Mouse (Mus musculus): ENCODE measurements around the gene Thra. TPM values are rescaled to one million over a fixed set of nuclear protein-coding genes. Genes with fewer than 3 reads are reported as not detected.

Thra gene
- polyA plus RNA-seq, 1 experiment from 2014 or later, result 32.0 TPM

DNA sequence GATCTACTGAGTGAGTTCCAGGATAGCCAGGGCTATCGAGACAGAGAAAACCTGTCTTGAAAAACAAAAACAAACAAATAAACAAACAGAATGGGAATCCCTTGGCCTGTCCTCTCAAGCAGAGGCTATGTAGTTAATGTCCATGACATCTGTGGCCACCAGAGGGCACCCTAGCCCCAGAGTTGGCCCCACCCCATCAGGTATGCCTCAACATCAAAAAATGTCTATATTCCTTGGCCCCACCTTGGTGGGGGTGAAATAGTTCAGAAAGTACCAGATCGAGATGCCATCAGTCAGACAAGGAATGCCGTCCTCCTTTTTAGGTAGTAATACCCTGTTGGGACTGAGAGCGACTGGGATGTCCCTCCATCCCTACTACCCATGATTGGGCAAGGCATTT lies 40.5 kb upstream of the Thra start:
- Histone ChIP-seq H3K4me2 (ENCODE audit: low read depth) (no peak overlapping the region), H3K4me1 (ENCODE audit: control insufficient read depth, insufficient read depth, low read length) (no peaks in the 10 kb centered on the region), H3K4me3 (ENCODE audit: low read depth, low read length) (no peak overlapping the region), H3K27ac (ENCODE audit: low read depth, low read length) (no peak overlapping the region), H3K9ac (ENCODE audit: low read length) (no peak overlapping the region), H3K36me3 (ENCODE audit: control insufficient read depth, insufficient read depth, low read length) (peaks cover 2% of the 10 kb centered on the region), H3K27me3 (ENCODE audit: control insufficient read depth, insufficient read depth, low read length) (no peaks in the 10 kb centered on the region), H3K9me3 (ENCODE audit: control insufficient read depth, low read length) (no peaks in the 10 kb centered on the region)
- ATAC-seq (ENCODE audit: insufficient read depth, low FRiP score, low TSS enrichment) (no peak), DNase-seq (ENCODE audit: low spot score) (peak; percentile 66)
- 41% methylated on average over 4 of the region's 4 CpGs for WGBS

DNA sequence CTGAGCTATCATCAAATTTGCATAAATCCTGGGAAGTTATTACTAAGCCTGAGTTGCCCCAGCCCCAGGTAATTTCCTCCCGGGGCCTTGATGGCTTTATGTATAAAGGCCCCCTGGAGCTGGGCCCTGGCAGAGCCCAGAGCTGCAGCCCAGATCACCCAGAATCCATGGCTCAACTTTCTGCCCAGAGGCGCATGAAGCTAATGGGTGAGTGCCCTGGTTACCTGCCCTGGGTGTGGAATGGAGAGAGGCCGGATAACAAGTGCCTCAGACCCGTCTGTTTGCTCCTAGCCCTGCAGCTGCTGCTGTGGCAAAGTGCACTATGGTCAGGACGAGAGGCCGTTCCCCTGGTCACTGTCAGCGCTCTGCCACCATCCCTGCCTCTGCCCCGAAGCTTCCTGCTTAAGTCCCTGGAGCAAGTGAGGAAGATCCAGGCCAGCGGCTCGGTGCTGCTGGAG lies 39.2 kb upstream of the Thra start, which contains the start of gene Csf3:
Csf3 (plus strand) TSS at position 51 of the 458 bp plus-strand sequence.
- 35% methylated on average over 10 of the region's 10 CpGs for WGBS
- Histone ChIP-seq H3K4me2 (ENCODE audit: low read depth) (no peak within 1 kb of the TSS), H3K9ac (ENCODE audit: low read length) (no peak within 1 kb of the TSS), H3K4me1 (ENCODE audit: control insufficient read depth, insufficient read depth, low read length) (no peaks in the 10 kb centered on the region), H3K36me3 (ENCODE audit: control insufficient read depth, insufficient read depth, low read length) (no peaks in the 10 kb centered on the region; the same call in none of the 2 replicates), H3K4me3 (ENCODE audit: low read depth, low read length) (no peak within 1 kb of the TSS), H3K9me3 (ENCODE audit: control insufficient read depth, low read length) (no peaks in the 10 kb centered on the region), H3K27me3 (ENCODE audit: control insufficient read depth, insufficient read depth, low read length) (no peaks in the 10 kb centered on the region), H3K27ac (ENCODE audit: low read depth, low read length) (no peak within 1 kb of the TSS)
- DNase-seq (ENCODE audit: low spot score) (no peak), ATAC-seq (ENCODE audit: insufficient read depth, low FRiP score, low TSS enrichment) (no peak)

DNA sequence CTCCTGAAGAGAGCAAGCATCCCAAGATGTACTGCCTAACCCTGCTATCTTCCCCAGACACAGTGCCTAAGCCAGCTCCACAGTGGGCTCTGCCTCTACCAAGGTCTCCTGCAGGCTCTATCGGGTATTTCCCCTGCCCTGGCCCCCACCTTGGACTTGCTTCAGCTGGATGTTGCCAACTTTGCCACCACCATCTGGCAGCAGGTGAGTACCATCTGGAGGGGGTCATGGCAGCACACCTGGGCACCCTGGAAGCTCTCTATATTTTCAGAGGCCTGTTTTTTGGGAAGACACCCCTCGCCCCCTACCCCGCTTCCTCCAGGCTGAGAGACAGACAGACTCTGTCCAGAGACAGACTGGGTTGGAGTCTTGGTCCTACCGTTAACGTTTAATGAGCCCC lies 38.1 kb upstream of the Thra start:
- H3K4me2 ChIP-seq (ENCODE audit: low read depth), result no peak overlapping the region
- peaks cover 4% of the 10 kb centered on the region for H3K36me3 ChIP-seq (ENCODE audit: control insufficient read depth, insufficient read depth, low read length)
- ATAC-seq (ENCODE audit: insufficient read depth, low FRiP score, low TSS enrichment) (no peak), DNase-seq (ENCODE audit: low spot score) (no peak)
- H3K4me1 ChIP-seq (ENCODE audit: control insufficient read depth, insufficient read depth, low read length), result no peaks in the 10 kb centered on the region
- H3K4me3 ChIP-seq (ENCODE audit: low read depth, low read length), result no peak overlapping the region
- 68% methylated on average over 5 of the region's 5 CpGs for WGBS
- H3K27me3 ChIP-seq (ENCODE audit: control insufficient read depth, insufficient read depth, low read length), result no peaks in the 10 kb centered on the region
- H3K9me3 ChIP-seq (ENCODE audit: control insufficient read depth, low read length), result no peaks in the 10 kb centered on the region
- no peak overlapping the region for H3K9ac ChIP-seq (ENCODE audit: low read length)
- H3K27ac ChIP-seq (ENCODE audit: low read depth, low read length), result no peak overlapping the region

DNA sequence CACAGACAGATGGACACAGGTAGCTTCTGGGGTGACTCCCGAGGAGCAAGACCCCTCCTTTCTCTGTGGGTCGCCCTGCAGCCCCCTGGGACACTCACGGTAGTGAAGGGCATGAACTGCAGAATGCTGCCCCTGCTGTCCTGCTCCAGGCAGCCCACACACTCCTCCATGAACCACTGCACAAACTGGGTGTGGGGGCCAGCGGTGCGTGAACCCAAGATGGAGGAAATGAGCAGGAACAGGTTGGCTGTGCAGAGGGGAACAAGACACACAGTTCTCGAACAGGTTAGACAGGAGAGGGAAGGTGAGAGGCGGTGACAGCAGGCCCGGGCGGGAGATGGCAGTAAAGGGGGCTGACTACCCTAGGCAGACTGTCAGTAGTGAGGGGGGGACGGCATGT lies 35.4 kb upstream of the Thra start:
- WGBS, result 89% methylated on average over 10 of the region's 10 CpGs
- H3K9ac ChIP-seq (ENCODE audit: low read length), result no peak overlapping the region
- DNase-seq (ENCODE audit: low spot score) (no peak), ATAC-seq (ENCODE audit: insufficient read depth, low FRiP score, low TSS enrichment) (no peak)
- no peak overlapping the region for H3K27ac ChIP-seq (ENCODE audit: low read depth, low read length)
- H3K4me1 ChIP-seq (ENCODE audit: control insufficient read depth, insufficient read depth, low read length), result no peaks in the 10 kb centered on the region
- H3K4me2 ChIP-seq (ENCODE audit: low read depth), result no peak overlapping the region
- peaks cover 7% of the 10 kb centered on the region for H3K36me3 ChIP-seq (ENCODE audit: control insufficient read depth, insufficient read depth, low read length)
- H3K9me3 ChIP-seq (ENCODE audit: control insufficient read depth, low read length), result no peaks in the 10 kb centered on the region
- H3K4me3 ChIP-seq (ENCODE audit: low read depth, low read length), result no peak overlapping the region
- H3K27me3 ChIP-seq (ENCODE audit: control insufficient read depth, insufficient read depth, low read length), result no peaks in the 10 kb centered on the region

DNA sequence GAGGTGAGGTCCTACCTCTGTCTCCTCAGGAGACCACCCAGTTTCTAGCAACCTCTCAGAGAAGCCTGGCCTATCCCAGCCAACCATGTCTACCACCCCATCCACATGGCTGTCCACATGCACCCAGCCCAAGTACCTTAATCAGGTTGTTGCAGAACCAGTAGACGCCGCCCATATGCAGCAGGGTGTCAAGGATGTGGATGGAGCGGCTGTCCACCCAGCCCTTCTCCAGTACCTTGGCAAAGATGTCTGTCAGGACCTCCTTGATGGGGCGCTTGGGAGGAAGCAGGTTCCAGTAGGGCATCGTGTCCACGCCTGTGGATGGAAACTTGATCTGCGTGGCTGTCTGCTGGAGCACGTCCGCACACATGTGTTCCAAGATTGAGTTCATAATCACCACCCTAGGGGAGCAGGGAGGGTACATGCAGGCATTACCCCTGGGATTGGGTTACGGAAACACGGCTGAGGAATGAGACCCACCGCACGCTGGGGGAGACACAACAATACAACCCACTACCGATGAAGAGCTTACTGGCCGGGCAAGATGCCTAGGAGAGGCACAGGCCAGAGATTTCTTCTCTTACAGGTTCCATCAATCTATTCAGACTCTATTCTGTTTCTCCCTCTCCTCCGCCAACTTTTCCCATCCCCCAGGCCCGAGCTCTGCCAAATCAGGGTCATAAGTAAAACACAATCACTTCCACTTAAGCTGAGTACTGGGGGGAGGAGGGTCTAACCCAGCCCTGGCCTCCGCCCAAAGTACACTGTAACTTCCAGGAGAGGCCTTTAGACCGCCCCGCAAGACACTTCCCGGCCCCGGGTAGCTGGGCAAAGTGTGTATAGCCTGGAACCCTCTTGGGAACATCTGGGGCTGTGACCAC lies 32.8 kb upstream of the Thra start:
- 91% methylated on average over 22 of the region's 22 CpGs for WGBS
- DNase-seq (ENCODE audit: low spot score), result no peak

DNA sequence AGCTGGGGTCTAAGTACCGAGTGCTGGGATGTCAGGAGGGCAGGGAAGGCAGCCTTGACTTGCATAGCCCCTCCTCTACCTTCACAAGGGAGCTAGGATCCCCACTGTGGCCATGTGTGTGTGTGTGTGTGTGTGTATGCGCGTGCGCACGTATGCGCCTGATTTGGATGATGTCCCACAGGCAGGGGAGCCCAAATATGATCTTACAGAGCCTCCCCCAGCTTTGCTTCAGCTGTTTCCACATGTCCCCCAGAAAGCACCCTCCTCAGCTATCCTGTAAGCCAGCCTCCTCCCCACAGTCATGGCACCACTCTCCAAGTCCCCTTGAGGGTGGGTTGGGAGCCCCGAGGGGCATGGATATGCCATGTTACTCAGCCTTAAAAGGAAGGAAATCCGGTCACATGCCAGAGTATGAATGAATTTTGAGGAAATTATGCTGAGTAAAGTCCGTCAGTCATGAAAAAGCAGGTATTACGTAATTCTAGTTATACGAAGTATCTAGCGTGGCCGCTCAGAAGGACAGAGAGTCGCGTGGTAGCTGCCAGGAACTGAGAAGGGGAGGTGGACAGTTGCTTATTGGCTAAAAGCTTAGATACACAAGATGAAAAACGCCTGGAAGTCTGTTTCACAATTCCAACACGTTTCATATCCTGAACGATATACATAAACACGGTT lies 32.0 kb upstream of the Thra start:
- Histone ChIP-seq H3K9me3 (ENCODE audit: control insufficient read depth, low read length) (no peaks in the 10 kb centered on the region), H3K27ac (ENCODE audit: low read depth, low read length) (no peak overlapping the region), H3K4me3 (ENCODE audit: low read depth, low read length) (no peak overlapping the region), H3K4me1 (ENCODE audit: control insufficient read depth, insufficient read depth, low read length) (no peaks in the 10 kb centered on the region), H3K36me3 (ENCODE audit: control insufficient read depth, insufficient read depth, low read length) (peaks cover 11% of the 10 kb centered on the region), H3K27me3 (ENCODE audit: control insufficient read depth, insufficient read depth, low read length) (no peaks in the 10 kb centered on the region), H3K4me2 (ENCODE audit: low read depth) (no peak overlapping the region), H3K9ac (ENCODE audit: low read length) (no peak overlapping the region)
- ATAC-seq (ENCODE audit: insufficient read depth, low FRiP score, low TSS enrichment), result no peak
- DNase-seq (ENCODE audit: low spot score), result no peak
- WGBS, result 91% methylated on average over 19 of the region's 19 CpGs

More for the DNA sequence above, 32.8 kb upstream of the Thra start:
- Histone ChIP-seq H3K9me3 (ENCODE audit: control insufficient read depth, low read length) (no peaks in the 10 kb centered on the region), H3K9ac (ENCODE audit: low read length) (no peak overlapping the region), H3K36me3 (ENCODE audit: control insufficient read depth, insufficient read depth, low read length) (peaks cover 8% of the 10 kb centered on the region), H3K4me1 (ENCODE audit: control insufficient read depth, insufficient read depth, low read length) (no peaks in the 10 kb centered on the region), H3K4me2 (ENCODE audit: low read depth) (no peak overlapping the region), H3K27ac (ENCODE audit: low read depth, low read length) (no peak overlapping the region), H3K27me3 (ENCODE audit: control insufficient read depth, insufficient read depth, low read length) (no peaks in the 10 kb centered on the region), H3K4me3 (ENCODE audit: low read depth, low read length) (no peak overlapping the region)
- ATAC-seq (ENCODE audit: insufficient read depth, low FRiP score, low TSS enrichment), result no peak

DNA sequence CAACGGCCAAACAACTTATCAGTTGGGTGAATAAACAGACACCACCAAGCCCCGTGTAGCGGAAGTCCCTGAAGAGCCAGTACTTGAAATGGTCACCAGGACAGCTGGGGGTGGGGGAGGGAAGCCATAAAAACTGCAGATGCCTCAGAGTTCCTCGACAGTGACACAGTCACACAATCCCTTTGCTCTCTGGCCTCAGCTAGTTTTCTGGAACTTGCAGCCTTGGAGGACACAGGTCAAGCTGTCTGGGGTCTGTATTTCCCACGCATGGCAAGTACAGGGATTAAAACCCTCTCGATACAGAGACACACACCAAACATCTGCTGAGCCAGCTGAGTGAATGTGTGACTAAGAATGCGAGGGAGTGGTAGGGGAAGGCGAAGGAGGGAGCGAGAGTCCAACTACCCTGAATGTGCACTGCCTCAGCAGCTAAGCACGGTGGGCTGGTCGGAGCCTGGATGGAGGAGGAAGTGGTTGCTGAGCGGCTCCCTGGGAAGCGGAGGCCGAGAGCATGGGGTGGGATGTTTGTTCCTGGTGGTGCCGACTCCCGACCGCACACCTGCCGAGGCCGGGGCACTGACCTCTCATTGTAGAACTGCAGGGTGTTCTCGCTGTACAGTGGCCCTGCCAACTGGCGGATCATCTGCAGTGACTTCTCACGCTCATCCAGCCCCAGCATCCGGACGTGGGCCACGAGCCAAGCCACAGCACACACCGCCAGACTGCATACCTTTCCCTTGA lies 31.3 kb upstream of the Thra start:
- Histone ChIP-seq H3K9me3 (ENCODE audit: control insufficient read depth, low read length) (no peaks in the 10 kb centered on the region), H3K9ac (ENCODE audit: low read length) (no peak overlapping the region), H3K36me3 (ENCODE audit: control insufficient read depth, insufficient read depth, low read length) (peaks cover 18% of the 10 kb centered on the region), H3K4me2 (ENCODE audit: low read depth) (no peak overlapping the region), H3K27ac (ENCODE audit: low read depth, low read length) (no peak overlapping the region), H3K4me3 (ENCODE audit: low read depth, low read length) (no peak overlapping the region), H3K4me1 (ENCODE audit: control insufficient read depth, insufficient read depth, low read length) (no peaks in the 10 kb centered on the region), H3K27me3 (ENCODE audit: control insufficient read depth, insufficient read depth, low read length) (no peaks in the 10 kb centered on the region)
- WGBS, result 87% methylated on average over 26 of the region's 26 CpGs
- ATAC-seq (ENCODE audit: insufficient read depth, low FRiP score, low TSS enrichment) (no peak), DNase-seq (ENCODE audit: low spot score) (no peak)

DNA sequence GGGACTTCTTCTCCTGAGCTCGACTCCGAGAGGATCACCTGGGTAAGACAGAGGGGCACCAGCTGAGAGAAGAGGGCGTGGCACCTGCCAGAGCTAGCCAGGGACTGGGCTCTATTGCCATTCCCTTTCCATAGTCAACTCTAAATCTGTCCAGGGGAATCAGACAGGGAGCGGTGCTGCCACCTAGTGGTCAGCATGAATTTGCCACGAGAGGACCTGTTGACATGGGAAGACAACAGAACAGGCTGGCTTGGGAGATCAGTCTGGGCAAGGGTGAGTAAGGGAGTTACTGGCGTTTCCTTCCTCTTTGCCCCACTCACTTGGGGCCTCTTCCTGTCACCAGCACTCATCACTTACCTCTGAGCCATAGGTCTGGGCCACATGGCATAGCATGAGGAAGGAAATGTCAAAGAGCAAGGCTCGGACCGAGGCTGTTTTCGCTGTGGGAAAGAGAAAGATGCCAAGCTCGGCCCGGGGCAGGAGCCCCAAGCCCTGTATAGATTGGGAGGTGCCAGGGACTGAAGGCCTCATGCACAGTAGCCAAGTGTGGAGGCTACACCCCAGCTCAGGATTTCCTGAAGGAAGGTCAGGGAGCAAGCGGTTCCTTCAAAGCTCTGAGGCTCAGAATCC lies 29.9 kb upstream of the Thra start:
- DNase-seq (ENCODE audit: low spot score), result peak; percentile 82
- Histone ChIP-seq H3K4me1 (ENCODE audit: control insufficient read depth, insufficient read depth, low read length) (no peaks in the 10 kb centered on the region), H3K27ac (ENCODE audit: low read depth, low read length) (no peak overlapping the region), H3K36me3 (ENCODE audit: control insufficient read depth, insufficient read depth, low read length) (peaks cover 20% of the 10 kb centered on the region), H3K4me2 (ENCODE audit: low read depth) (no peak overlapping the region), H3K4me3 (ENCODE audit: low read depth, low read length) (no peak overlapping the region), H3K9ac (ENCODE audit: low read length) (no peak overlapping the region), H3K9me3 (ENCODE audit: control insufficient read depth, low read length) (no peaks in the 10 kb centered on the region), H3K27me3 (ENCODE audit: control insufficient read depth, insufficient read depth, low read length) (no peaks in the 10 kb centered on the region)
- WGBS, result 57% methylated on average over 12 of the region's 12 CpGs
- ATAC-seq (ENCODE audit: insufficient read depth, low FRiP score, low TSS enrichment), result no peak
